Mouse (Mus musculus) midbrain, embryonic 11.5 days (tissue): ENCODE measurements at regions not wholly inside any gene's neighbourhood (a gene's known extent, or its start where the extent isn't known, plus 50 kb on each side); places are given as distances from the start of the nearest gene placed in this dataset.

Experiments used
- ATAC-seq: fragments of 200-750 bp; cut with Nextera tagmentation; 2 replicates; pipeline ENCODE4 v1.8.0; 2017; ENCODE audit warnings: moderate TSS enrichment, moderate library complexity; ENCODE audit not compliant: low FRiP score
- DNase-seq: peaks from one replicate; pipeline ENCODE4 v3.0.0; 2015; ENCODE audit warnings: low spot score; ENCODE audit errors: missing footprints
- H3K27ac ChIP-seq: fragments of 300-500 bp; sonication (generic); 2 replicates; pipeline ENCODE4 v1.5.1; 2014; ENCODE audit warnings: low read depth, low read length
- H3K27me3 ChIP-seq: fragments of 300-500 bp; sonication (generic); 2 replicates; pipeline ENCODE4 v1.6.1; 2014; ENCODE audit warnings: mild to moderate bottlenecking, low read length, moderate library complexity, mixed read lengths; ENCODE audit not compliant: control insufficient read depth, insufficient read depth
- H3K36me3 ChIP-seq: fragments of 300-500 bp; sonication (generic); 2 replicates; pipeline ENCODE4 v1.6.1; 2014; ENCODE audit warnings: mild to moderate bottlenecking, low read length, moderate library complexity, mixed read lengths; ENCODE audit not compliant: control insufficient read depth, insufficient read depth
- H3K4me1 ChIP-seq: fragments of 300-500 bp; sonication (generic); 2 replicates; pipeline ENCODE4 v1.6.1; 2014; ENCODE audit warnings: low read length; ENCODE audit not compliant: control insufficient read depth, insufficient read depth
- H3K4me2 ChIP-seq: fragments of 300-500 bp; sonication (generic); 2 replicates; pipeline ENCODE4 v1.6.1; 2014; ENCODE audit warnings: mild to moderate bottlenecking, moderate library complexity
- H3K4me3 ChIP-seq: fragments of 300-500 bp; sonication (generic); 2 replicates; pipeline ENCODE4 v1.5.1; 2014; ENCODE audit warnings: low read depth, low read length
- H3K9ac ChIP-seq: fragments of 300-500 bp; sonication (generic); 2 replicates; pipeline ENCODE4 v1.6.1; 2014; ENCODE audit warnings: low read length
- H3K9me3 ChIP-seq: fragments of 300-500 bp; sonication (generic); 2 replicates; pipeline ENCODE4 v1.6.1; 2016; ENCODE audit warnings: low read length; ENCODE audit not compliant: control insufficient read depth
- WGBS: fragments of 180-500 bp; shearing (Covaris S2); extraction: QIAGEN DNeasy Blood & Tissue Kit; methylation state at CpG from one replicate; pipeline ENCODE4 v1.1.7; 2014; 5-methylcytosine and 5-hydroxymethylcytosine counted together

GRCm38 (mm10) chr17:67412546-67413250 is 58.4 kb upstream of the Ptprm start:
- Histone ChIP-seq H3K27me3 (no peaks in the 10 kb centered on the region), H3K9ac (no peak overlapping the region), H3K36me3 (no peaks in the 10 kb centered on the region), H3K9me3 (no peaks in the 10 kb centered on the region), H3K4me3 (no peak overlapping the region), H3K4me2 (no peak overlapping the region), H3K4me1 (no peaks in the 10 kb centered on the region), H3K27ac (no peak overlapping the region)
- DNase-seq (no peak), ATAC-seq (no peak)
- WGBS = 89% methylated on average over 8 of the region's 8 CpGs

- no peaks in the 10 kb centered on the region for H3K9me3 ChIP-seq
- DNase-seq = no peak
- H3K4me2 ChIP-seq = no peak overlapping the region
- H3K27me3 ChIP-seq = no peaks in the 10 kb centered on the region
- H3K36me3 ChIP-seq = no peaks in the 10 kb centered on the region
- H3K4me3 ChIP-seq = no peak overlapping the region
- H3K4me1 ChIP-seq = no peaks in the 10 kb centered on the region
- 90% methylated on average over 2 of the region's 2 CpGs for WGBS
- H3K9ac ChIP-seq = no peak overlapping the region
- ATAC-seq = no peak
- no peak overlapping the region for H3K27ac ChIP-seq
These were observed 55.7 kb upstream of the Ptprm start for GRCm38 (mm10) chr17:67409911-67410310.

GRCm38 (mm10) chr17:67405934-67406333 is 51.7 kb upstream of the Ptprm start:
- Histone ChIP-seq H3K27me3 (no peaks in the 10 kb centered on the region), H3K4me2 (no peak overlapping the region), H3K27ac (no peak overlapping the region), H3K9ac (no peak overlapping the region), H3K9me3 (no peaks in the 10 kb centered on the region), H3K4me3 (no peak overlapping the region), H3K36me3 (no peaks in the 10 kb centered on the region), H3K4me1 (no peaks in the 10 kb centered on the region)
- ATAC-seq (no peak), DNase-seq (no peak)
- 86% methylated on average over 2 of the region's 2 CpGs for WGBS
